Mouse (Mus musculus) embryonic facial prominence, embryonic 12.5 days (tissue): ENCODE measurements around the gene Slfn2. TPM values are rescaled to one million over a fixed set of nuclear protein-coding genes. Genes with fewer than 3 reads are reported as not detected.

Experiments
- ATAC-seq: fragments of 200-750 bp; cut with Nextera tagmentation; 2 replicates; pipeline ENCODE4 v1.8.0; 2017; ENCODE audit not compliant: insufficient number of reproducible peaks, insufficient read depth, low FRiP score, low TSS enrichment
- H3K27ac ChIP-seq: fragments of 300-500 bp; sonication (generic); 2 replicates; pipeline ENCODE4 v1.5.1; 2016; ENCODE audit warnings: mild to moderate bottlenecking
- H3K27me3 ChIP-seq: fragments of 300-500 bp; sonication (generic); 2 replicates; pipeline ENCODE4 v1.6.1; 2016; ENCODE audit warnings: mild to moderate bottlenecking, moderate library complexity
- H3K36me3 ChIP-seq: fragments of 300-500 bp; sonication (generic); 2 replicates; pipeline ENCODE4 v1.6.1; 2016; ENCODE audit warnings: mild to moderate bottlenecking
- H3K4me1 ChIP-seq: fragments of 300-500 bp; sonication (generic); 2 replicates; pipeline ENCODE4 v1.6.1; 2016
- H3K4me2 ChIP-seq: fragments of 300-500 bp; sonication (generic); replicated peaks from 2 replicates; pipeline ENCODE4 v1.6.1; 2016; ENCODE audit warnings: mild to moderate bottlenecking, moderate library complexity
- H3K4me3 ChIP-seq: fragments of 300-500 bp; sonication (generic); 2 replicates; pipeline ENCODE4 v1.5.1; 2016; ENCODE audit warnings: mild to moderate bottlenecking
- H3K9ac ChIP-seq: fragments of 300-500 bp; sonication (generic); 2 replicates; pipeline ENCODE4 v1.6.1; 2016; ENCODE audit warnings: mild to moderate bottlenecking, moderate library complexity
- H3K9me3 ChIP-seq: fragments of 300-500 bp; sonication (generic); 2 replicates; pipeline ENCODE4 v1.6.1; 2016; ENCODE audit warnings: mild to moderate bottlenecking, moderate library complexity
- WGBS: fragments of 180-500 bp; shearing (Covaris S2); methylation state at CpG from one replicate; pipeline ENCODE4 v1.1.7; 2016; 5-methylcytosine and 5-hydroxymethylcytosine counted together
- polyA plus RNA-seq: library from polyadenylated mRNA; unstranded; fragments of >200 nt; fragmentation: Nextera tagmentation; extraction: Ambion mirVana; gene quantifications from 2 replicates; pipeline ENCODE4 v1.2.1, GENCODE M21; 2016

The Slfn2 gene
- polyA plus RNA-seq, 1 experiment from 2014 or later: 1.6 TPM

DNA sequence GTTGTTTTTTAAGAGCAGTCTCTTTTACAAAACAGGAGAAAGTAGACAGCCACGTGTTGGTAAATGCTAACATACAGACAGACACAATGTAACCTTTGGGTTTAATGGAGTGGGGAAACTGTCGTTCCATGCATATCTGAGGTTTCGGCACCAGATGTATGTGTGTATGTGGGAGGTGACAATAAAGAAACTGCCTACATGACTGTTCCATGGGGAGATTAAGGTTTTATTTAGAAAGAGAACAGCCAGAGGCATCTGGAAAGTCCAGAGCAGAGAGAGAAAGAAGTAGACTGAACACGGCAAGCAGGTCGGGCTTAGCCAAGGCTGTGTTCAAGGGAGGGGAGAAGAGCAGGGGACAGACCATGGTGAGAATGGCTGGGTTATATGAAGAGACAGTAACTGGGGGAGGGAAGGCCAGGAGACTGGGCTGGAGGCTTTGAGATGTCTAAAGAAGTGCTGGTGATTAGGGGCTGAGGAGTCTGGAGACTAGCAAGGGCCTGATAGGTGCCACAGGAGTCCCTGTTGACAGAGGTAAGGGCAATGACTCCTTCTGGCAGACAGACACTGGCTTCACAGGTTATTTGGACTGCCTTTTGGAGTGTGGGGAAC is 4.4 kb upstream of the Slfn2 start:
- Histone ChIP-seq H3K9me3 (no peaks in the 10 kb centered on the region), H3K4me3 (no peak overlapping the region), H3K36me3 (no peaks in the 10 kb centered on the region), H3K4me1 (no peaks in the 10 kb centered on the region), H3K27ac (no peak overlapping the region), H3K9ac (no peak overlapping the region), H3K27me3 (no peaks in the 10 kb centered on the region), H3K4me2 (no peak overlapping the region)
- no peak for ATAC-seq
- WGBS: 69% methylated on average over 5 of the region's 5 CpGs

DNA sequence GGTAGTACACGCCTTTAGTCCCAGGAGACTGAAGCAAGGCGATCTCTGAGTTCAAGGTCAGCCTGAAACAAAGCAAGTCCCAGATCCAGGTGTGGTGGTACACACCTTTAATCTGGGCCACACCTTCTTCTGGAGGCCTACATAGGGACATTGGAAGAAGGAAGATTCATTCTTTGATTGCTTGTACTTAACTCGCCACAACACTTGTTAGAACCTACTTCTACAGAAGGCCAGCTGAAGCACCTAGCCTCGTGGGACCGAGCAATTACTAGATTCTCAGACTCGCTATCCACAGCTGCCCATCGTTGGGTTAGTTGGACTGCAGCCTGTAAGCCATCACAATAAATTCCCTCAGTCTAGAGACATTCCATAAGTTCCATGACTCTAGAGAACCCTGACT is 3.1 kb upstream of the Slfn2 start:
- H3K4me3 ChIP-seq: no peak overlapping the region
- no peak overlapping the region for H3K9ac ChIP-seq
- no peaks in the 10 kb centered on the region for H3K9me3 ChIP-seq
- H3K36me3 ChIP-seq: no peaks in the 10 kb centered on the region
- WGBS: 84% methylated on average over 7 of the region's 7 CpGs
- H3K27ac ChIP-seq: no peak overlapping the region
- no peak for ATAC-seq
- no peaks in the 10 kb centered on the region for H3K27me3 ChIP-seq
- H3K4me2 ChIP-seq: no peak overlapping the region
- no peaks in the 10 kb centered on the region for H3K4me1 ChIP-seq

DNA sequence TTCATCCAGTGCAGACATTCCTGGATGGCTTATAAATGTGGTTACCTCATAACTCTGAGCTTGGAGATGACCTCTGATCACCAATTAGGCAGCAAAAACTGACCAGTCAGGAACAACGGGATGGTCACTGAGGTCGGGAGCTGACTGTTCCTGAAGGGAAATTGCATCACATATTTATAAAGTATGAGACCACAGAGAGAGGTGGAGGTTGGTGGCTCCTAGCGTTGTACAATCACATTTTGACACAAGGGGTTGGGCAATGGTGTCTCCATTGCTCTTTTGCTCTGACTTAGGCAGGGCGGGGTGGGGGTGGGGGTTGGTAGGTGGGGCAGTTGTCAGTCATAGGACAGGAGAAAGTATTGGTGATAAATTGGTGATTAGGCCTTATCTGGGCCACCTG is 1.8 kb upstream of the Slfn2 start:
- no peaks in the 10 kb centered on the region for H3K4me1 ChIP-seq
- H3K27ac ChIP-seq: no peak overlapping the region
- H3K9ac ChIP-seq: no peak overlapping the region
- no peaks in the 10 kb centered on the region for H3K27me3 ChIP-seq
- ATAC-seq: no peak
- H3K36me3 ChIP-seq: no peaks in the 10 kb centered on the region
- 77% methylated on average over 4 of the region's 4 CpGs for WGBS
- H3K4me2 ChIP-seq: no peak overlapping the region
- no peaks in the 10 kb centered on the region for H3K9me3 ChIP-seq
- H3K4me3 ChIP-seq: no peak overlapping the region

DNA sequence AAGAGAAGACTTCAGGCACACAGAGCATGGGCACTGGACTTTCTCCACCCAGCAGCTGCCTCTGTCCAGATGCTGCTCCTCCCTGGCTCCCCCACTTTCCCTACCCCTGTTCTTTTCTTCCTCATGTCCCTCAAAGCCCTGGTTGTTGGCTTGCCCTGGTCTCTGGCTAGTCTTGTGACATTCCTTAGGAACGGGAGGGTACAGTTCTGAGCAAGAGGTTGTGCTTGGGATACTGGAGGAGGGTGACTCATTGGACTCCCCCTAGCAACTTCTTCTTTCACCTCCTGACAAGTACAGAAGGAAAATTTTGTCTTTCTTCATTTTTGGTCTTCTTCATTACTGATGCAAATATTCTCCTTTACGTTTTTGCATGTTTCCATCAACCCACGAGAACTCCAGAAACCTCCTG is 967 bp upstream of the Slfn2 start:
- H3K9me3 ChIP-seq: no peaks in the 10 kb centered on the region
- WGBS: 62% methylated on average over 3 of the region's 3 CpGs
- no peaks in the 10 kb centered on the region for H3K36me3 ChIP-seq
- no peak overlapping the region for H3K4me3 ChIP-seq
- H3K4me2 ChIP-seq: no peak overlapping the region
- no peak overlapping the region for H3K27ac ChIP-seq
- no peak for ATAC-seq
- H3K4me1 ChIP-seq: no peaks in the 10 kb centered on the region
- no peak overlapping the region for H3K9ac ChIP-seq
- no peaks in the 10 kb centered on the region for H3K27me3 ChIP-seq

DNA sequence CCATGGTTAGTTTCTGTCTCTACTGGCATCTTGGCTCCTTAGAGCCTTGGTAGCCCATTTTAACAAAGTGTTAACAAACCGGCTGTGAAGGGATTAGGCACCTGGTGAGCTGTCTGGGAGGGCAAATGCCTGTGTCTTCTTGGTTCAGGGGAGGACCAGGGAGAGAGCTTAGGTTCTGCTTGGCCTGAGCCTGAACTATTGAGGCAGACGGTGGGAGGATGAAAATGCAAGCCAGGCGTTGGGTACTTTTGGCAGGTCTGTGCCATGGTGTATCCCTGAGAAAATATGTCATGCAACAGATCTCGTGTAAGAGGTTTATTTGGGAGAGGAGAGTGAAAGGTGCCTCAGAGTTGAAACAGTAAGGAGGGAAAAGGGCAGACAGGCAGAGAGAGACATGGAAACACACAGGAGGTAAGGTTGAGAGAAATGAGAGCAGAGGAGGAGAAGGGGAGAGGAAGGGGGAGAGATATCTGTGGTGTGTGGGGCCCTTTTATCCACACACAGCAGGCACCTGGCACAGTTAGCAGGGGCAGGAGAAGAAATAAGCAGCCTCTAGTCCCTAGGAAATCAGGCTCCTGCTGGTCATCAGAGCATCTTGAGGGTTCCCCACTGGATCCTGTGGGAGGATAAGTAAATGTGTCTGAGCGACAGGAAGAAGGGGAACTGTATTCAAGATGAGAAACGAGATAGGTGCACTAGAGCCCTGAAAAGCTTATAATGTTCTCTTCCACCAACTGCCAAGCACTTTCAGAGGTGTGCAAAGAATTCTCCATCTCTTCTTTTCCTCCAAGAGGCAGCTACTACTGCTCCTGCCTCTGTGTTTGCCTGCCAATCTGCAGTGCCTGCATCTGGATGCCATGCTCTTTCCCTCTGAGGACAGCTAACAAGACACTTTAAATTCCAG is 781 bp downstream of the Slfn2 start:
- no peak overlapping the region for H3K4me3 ChIP-seq
- no peaks in the 10 kb centered on the region for H3K9me3 ChIP-seq
- H3K27ac ChIP-seq: no peak overlapping the region
- H3K27me3 ChIP-seq: no peaks in the 10 kb centered on the region
- no peaks in the 10 kb centered on the region for H3K4me1 ChIP-seq
- no peak for ATAC-seq
- H3K9ac ChIP-seq: no peak overlapping the region
- H3K36me3 ChIP-seq: no peaks in the 10 kb centered on the region
- H3K4me2 ChIP-seq: no peak overlapping the region
- 26% methylated on average over 6 of the region's 6 CpGs for WGBS

DNA sequence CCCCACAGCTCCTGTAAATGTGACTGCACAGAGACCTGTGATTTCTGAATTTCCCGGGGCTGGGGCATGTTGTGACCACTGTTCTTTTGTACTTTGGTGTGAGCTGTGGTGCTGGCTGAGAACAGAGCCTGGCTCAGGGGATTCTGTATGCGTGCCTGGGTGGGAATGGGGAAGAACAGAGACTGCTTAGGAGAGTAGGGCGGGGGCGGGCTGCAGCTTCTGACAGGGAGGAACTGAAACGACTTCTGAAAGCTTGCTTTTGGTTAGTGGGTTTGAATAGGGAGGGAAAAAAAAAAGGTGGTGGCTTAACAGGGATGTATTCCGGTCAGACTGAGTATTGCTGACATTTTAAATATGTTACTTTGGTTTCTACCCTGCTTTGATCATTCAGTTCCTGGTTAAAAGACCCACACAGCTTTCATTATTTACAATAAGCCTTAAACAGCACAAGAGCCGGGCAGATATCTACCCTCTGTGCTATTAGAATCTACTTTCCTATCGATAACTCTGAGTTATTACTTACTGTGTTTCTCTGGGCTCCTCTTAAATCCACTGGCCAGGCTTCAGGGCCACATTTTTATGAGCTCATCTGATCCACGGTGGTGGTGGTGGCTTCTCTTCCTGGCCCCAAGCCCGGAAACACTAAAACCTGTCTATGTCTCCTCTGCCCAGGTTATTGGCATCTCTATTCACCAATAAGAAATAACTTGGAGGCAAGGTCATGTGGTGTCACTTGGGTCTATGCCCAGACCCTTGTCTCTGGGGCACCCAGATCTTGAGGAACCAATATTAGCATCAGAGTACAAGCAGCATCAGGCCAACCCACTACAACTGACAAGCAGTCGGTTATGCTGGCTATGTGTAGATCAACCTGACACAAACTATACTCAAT is 2.0 kb downstream of the Slfn2 start:
- Histone ChIP-seq H3K36me3 (no peaks in the 10 kb centered on the region), H3K4me2 (no peak overlapping the region), H3K4me1 (no peaks in the 10 kb centered on the region), H3K4me3 (no peak overlapping the region), H3K9me3 (no peaks in the 10 kb centered on the region), H3K27me3 (no peaks in the 10 kb centered on the region), H3K27ac (no peak overlapping the region), H3K9ac (no peak overlapping the region)
- ATAC-seq: no peak
- WGBS: 48% methylated on average over 11 of the region's 11 CpGs

DNA sequence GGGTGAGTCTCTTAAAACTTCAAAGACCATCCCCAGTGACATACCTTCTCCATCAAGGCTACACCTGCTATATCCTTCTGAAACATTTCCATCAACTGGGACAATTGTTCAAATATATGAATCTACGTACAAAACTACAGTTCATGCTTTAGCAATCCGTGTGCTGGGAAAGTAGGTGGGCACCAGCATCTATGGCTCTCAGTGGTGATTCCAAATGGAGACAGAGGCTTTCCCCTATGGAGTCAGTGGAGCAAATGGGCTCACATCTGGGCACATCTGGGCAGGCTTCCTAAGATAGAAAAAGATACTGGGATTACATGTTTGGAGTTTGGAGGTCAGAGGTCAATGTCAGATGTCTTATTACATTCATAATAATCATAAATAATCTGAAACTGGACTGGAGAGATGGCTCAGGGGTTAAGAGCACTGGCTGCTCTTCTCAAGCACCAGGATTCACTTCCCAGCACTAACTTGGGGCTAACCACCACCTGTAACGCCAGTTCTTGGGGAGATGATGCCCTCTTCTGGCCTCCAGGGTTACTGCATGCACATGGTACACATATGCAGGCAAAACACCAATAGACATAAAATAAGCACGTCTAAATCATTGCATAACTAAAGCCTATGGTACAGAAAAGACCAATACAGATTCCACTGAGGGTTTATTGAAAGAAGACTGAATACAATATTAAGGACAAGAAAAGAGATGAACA is 3.2 kb downstream of the Slfn2 start:
- no peak overlapping the region for H3K4me3 ChIP-seq
- no peak overlapping the region for H3K9ac ChIP-seq
- 76% methylated on average over 4 of the region's 4 CpGs for WGBS
- H3K9me3 ChIP-seq: no peaks in the 10 kb centered on the region
- no peak overlapping the region for H3K27ac ChIP-seq
- no peak for ATAC-seq
- H3K36me3 ChIP-seq: no peaks in the 10 kb centered on the region
- no peaks in the 10 kb centered on the region for H3K4me1 ChIP-seq
- H3K27me3 ChIP-seq: no peaks in the 10 kb centered on the region
- H3K4me2 ChIP-seq: no peak overlapping the region

DNA sequence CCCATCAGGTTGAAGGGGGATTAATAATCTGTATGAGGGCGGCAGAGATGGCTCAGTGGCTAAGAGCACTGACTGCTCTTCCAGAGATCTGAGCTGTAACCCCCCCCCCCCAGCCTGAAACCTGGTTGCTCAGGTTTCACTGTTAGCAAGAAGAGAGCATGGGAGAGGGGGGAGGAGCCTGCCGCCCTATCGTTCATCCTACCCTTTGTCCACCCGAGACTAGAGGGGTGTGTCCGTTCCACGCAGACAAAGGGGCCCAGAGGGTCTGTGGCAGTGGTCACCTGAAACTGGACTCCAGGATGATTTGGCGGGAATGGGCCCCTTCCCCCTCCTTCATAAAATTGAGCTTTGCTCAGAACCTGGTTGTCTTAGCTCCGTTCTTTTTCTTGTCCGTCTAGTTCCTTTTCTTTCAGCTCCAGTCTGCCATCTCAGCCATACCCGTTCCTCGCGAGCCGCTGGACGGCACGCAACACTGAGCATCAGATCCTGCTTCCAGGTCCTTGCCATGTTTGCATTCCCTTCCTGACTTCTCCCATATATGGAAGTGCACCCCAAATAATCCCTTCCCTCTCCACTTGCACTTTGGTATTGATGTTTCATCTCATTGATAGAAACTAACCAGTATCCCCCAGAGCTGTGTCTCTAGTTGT is 5.5 kb downstream of the Slfn2 start:
- H3K9ac ChIP-seq: no peak overlapping the region
- ATAC-seq: no peak
- 83% methylated on average over 15 of the region's 15 CpGs for WGBS
- no peaks in the 10 kb centered on the region for H3K27me3 ChIP-seq
- H3K27ac ChIP-seq: no peak overlapping the region
- no peaks in the 10 kb centered on the region for H3K9me3 ChIP-seq
- H3K4me3 ChIP-seq: no peak overlapping the region
- H3K4me2 ChIP-seq: no peak overlapping the region
- H3K36me3 ChIP-seq: no peaks in the 10 kb centered on the region
- H3K4me1 ChIP-seq: no peaks in the 10 kb centered on the region

DNA sequence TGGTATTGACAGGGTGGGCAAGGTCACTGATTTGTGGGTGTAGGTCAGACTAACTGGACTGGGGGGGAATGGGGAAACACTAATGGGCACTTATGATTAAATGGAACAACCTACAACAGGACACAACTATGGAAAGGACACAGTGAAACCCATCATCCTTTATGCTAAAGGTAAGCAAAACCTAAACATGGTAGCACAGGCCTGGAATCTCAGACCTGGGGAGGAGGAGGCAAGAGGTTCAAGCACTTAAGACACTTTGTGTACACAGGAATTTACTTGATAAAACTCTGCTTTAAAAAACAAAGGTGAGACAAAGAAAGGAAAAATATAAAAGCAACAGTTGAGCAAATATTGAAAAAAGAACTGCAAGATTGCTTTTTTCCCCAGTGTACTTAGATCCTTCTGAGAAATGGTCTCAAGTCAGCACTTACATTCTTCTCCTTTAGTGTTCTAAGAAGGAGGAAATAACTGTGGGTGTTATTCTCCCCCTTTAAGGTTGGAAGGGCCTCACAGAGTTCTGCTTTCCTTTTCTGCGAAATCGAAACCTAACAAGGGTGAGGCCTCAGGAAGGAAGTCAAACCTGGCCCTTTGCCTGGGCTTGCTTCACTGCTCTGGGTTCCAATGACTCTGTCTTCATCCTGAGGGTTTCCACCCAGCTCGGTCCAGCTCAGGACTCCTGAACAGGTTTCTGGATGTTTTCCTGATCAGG is 13.0 kb downstream of the Slfn2 start:
- H3K27ac ChIP-seq: no peak overlapping the region
- no peak overlapping the region for H3K4me3 ChIP-seq
- no peaks in the 10 kb centered on the region for H3K4me1 ChIP-seq
- H3K9me3 ChIP-seq: no peaks in the 10 kb centered on the region
- no peak overlapping the region for H3K9ac ChIP-seq
- no peaks in the 10 kb centered on the region for H3K36me3 ChIP-seq
- H3K27me3 ChIP-seq: no peaks in the 10 kb centered on the region
- H3K4me2 ChIP-seq: no peak overlapping the region
- WGBS: 65% methylated on average over 3 of the region's 3 CpGs
- ATAC-seq: no peak

DNA sequence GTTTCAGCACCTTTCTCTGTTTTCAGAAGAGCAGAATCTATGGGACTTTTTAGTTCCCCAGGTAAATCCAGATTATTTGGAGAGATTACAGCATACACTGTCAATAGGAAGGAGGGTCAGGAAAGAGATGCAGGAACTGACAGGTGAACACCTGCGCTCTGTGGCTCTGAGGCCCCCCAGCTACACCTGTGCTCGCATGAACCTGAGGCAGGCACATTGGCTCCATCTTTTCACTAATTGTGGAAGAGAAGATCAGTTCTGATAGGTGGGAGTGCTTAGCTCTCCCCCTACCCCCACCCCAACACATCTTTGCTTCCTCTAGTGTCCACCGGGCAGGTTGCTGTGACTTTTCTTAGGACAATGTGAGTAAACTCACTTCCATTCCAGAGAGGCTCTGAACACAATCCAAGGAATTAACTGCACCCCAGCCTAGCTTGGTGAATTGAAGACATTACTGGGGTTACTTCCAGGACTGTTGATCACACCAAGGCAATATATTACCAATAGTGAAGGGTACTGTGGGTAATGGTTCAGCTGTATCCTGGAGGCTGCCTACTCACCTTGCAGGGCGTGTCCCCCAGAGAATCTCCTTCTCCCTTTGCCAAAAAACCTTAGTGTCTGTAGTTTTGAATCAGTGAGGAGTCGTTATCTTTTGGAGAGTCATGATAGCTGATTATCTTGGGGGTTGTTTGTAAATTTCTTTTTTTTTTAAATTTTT is 13.7 kb downstream of the Slfn2 start:
- Histone ChIP-seq H3K9me3 (no peaks in the 10 kb centered on the region), H3K4me1 (no peaks in the 10 kb centered on the region), H3K4me2 (no peak overlapping the region), H3K27me3 (no peaks in the 10 kb centered on the region), H3K4me3 (no peak overlapping the region), H3K36me3 (no peaks in the 10 kb centered on the region), H3K9ac (no peak overlapping the region), H3K27ac (no peak overlapping the region)
- WGBS: 81% methylated on average over 5 of the region's 5 CpGs
- ATAC-seq: no peak
